Mouse (Mus musculus) lung, embryonic 14.5 days (tissue): ENCODE results near the gene Vps37d. TPM values are rescaled to one million over a fixed set of nuclear protein-coding genes. Genes with fewer than 3 reads are reported as not detected.
A peak's percentile ranks its signal among the peaks of the same experiment; 100 is the strongest.

ENCODE experiments used
- ATAC-seq: fragments of 200-750 bp; cut with Nextera tagmentation; 2 replicates; pipeline ENCODE4 v1.8.0; 2017; ENCODE audit warnings: mild to moderate bottlenecking, moderate TSS enrichment, moderate library complexity; ENCODE audit not compliant: insufficient read depth
- DNase-seq: peaks from one replicate; pipeline ENCODE4 v3.0.0-alpha.2; 2015
- H3K27ac ChIP-seq: fragments of 300-500 bp; sonication (generic); 2 replicates; pipeline ENCODE4 v1.5.1; 2014; ENCODE audit warnings: low read depth, mild to moderate bottlenecking, moderate library complexity
- H3K27me3 ChIP-seq: fragments of 300-500 bp; sonication (generic); 2 replicates; pipeline ENCODE4 v1.6.1; 2014; ENCODE audit warnings: low read length, control low read depth; ENCODE audit not compliant: insufficient read depth
- H3K36me3 ChIP-seq: fragments of 300-500 bp; sonication (generic); 2 replicates; pipeline ENCODE4 v1.6.1; 2014; ENCODE audit warnings: control low read depth; ENCODE audit not compliant: insufficient read depth
- H3K4me1 ChIP-seq: fragments of 300-500 bp; sonication (generic); 2 replicates; pipeline ENCODE4 v1.6.1; 2014; ENCODE audit warnings: antibody characterized with exemption, control low read depth; ENCODE audit not compliant: insufficient read depth
- H3K4me2 ChIP-seq: fragments of 300-500 bp; sonication (generic); 2 replicates; pipeline ENCODE4 v1.6.1; 2014; ENCODE audit warnings: mild to moderate bottlenecking
- H3K4me3 ChIP-seq: fragments of 300-500 bp; sonication (generic); 2 replicates; pipeline ENCODE4 v1.5.1; 2014; ENCODE audit warnings: low read depth, low read length
- H3K9ac ChIP-seq: fragments of 300-500 bp; sonication (generic); 2 replicates; pipeline ENCODE4 v1.6.1; 2014
- H3K9me3 ChIP-seq: fragments of 300-500 bp; sonication (generic); 2 replicates; pipeline ENCODE4 v1.6.1; 2016; ENCODE audit warnings: low read depth, low read length, control low read depth
- CTCF ChIP-seq: IDR thresholded peaks from 2 replicates; pipeline ENCODE4 v1.5.1; 2016; ENCODE audit warnings: antibody characterized with exemption, low read depth
- whole genome bisulfite sequencing: fragments of 180-500 bp; shearing (Covaris S2); extraction: QIAGEN DNeasy Blood & Tissue Kit; methylation state at CpG from one replicate; pipeline ENCODE4 v1.1.7; 2014; 5-methylcytosine and 5-hydroxymethylcytosine counted together
- polyA plus RNA-seq: library from polyadenylated mRNA; unstranded; fragments of >200 nt; fragmentation: Nextera tagmentation; extraction: Ambion mirVana; gene quantifications from 2 replicates; pipeline ENCODE4 v1.2.1, GENCODE M21; 2014

Vps37d gene
- polyA plus RNA-seq, 1 experiment from 2014 or later: 7.1 TPM

GRCm38 (mm10) chr5:135109976-135110375, 31.9 kb upstream of the Vps37d start:
- no peaks in the 10 kb centered on the region for H3K9me3 ChIP-seq
- H3K4me3 ChIP-seq: no peak overlapping the region
- no peak overlapping the region for H3K27ac ChIP-seq
- no peak overlapping the region for H3K9ac ChIP-seq
- no peak for ATAC-seq
- H3K4me1 ChIP-seq: no peaks in the 10 kb centered on the region
- H3K36me3 ChIP-seq: no peaks in the 10 kb centered on the region
- H3K4me2 ChIP-seq: no peak overlapping the region
- H3K27me3 ChIP-seq: peaks cover 39% of the 10 kb centered on the region
- no peak for TF ChIP-seq CTCF
- 64% methylated on average over 6 of the region's 6 CpGs for WGBS
- no peak for DNase-seq

DNA sequence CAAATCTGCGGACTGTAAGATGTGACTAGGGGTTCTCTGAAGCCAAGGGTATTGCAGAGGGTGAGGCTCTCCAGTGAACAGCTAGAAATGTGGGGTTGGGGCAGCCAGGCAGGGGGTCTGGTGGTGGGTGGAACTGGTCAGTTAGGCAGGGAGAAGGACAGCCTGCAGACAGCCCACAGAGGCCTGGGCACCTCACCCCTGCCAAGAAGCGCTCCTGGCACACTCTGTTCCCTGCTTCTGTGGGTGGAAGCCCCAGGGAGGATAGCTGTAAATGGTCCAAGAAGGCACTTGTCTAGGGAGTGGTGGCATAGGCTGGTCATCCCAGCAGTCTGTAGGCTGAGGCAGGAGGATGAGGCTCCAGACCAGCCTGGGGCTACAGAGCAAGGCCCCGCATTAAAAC, 31.4 kb upstream of the Vps37d start:
- Histone ChIP-seq H3K4me3 (no peak overlapping the region), H3K9ac (no peak overlapping the region), H3K27ac (no peak overlapping the region), H3K27me3 (peaks cover 39% of the 10 kb centered on the region), H3K4me1 (no peaks in the 10 kb centered on the region), H3K4me2 (no peak overlapping the region), H3K36me3 (no peaks in the 10 kb centered on the region), H3K9me3 (no peaks in the 10 kb centered on the region)
- ATAC-seq (no peak), DNase-seq (no peak)
- 81% methylated on average over 3 of the region's 3 CpGs for WGBS
- no peak for TF ChIP-seq CTCF

DNA sequence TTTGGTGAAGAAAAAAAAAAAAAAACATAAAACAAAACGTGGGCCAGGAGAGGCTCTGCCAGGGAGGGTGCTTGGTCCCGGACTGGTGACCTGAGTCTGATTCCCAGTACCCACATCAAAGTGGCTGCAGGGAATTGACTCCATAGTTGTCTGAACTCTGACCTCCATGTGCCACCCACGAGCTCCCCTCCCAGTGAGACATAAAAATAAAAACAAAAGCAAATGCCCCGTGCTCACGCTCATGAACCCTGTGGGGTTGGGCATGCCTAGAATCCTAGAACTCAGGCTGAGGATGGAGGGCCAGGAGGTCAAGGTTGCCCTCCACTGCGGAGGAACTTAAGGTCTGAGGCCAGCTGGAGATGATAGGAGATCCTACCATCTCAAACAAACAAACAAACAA, 31.0 kb upstream of the Vps37d start:
- Histone ChIP-seq H3K4me2 (no peak overlapping the region), H3K27me3 (peaks cover 39% of the 10 kb centered on the region), H3K9ac (no peak overlapping the region), H3K9me3 (no peaks in the 10 kb centered on the region), H3K27ac (no peak overlapping the region), H3K36me3 (no peaks in the 10 kb centered on the region), H3K4me1 (no peaks in the 10 kb centered on the region), H3K4me3 (no peak overlapping the region)
- no peak for TF ChIP-seq CTCF
- ATAC-seq: no peak
- 57% methylated on average over 6 of the region's 6 CpGs for WGBS
- no peak for DNase-seq

GRCm38 (mm10) chr5:135107521-135108501, 29.7 kb upstream of the Vps37d start:
- Histone ChIP-seq H3K4me2 (peak overlapping the region; percentile 88), H3K9ac (peak overlapping the region; percentile 27; the same call in 1 of the 2 replicates), H3K36me3 (no peaks in the 10 kb centered on the region), H3K27me3 (peaks cover 39% of the 10 kb centered on the region), H3K9me3 (no peaks in the 10 kb centered on the region), H3K4me3 (peak overlapping the region; percentile 45), H3K27ac (no peak overlapping the region), H3K4me1 (no peaks in the 10 kb centered on the region)
- ATAC-seq (peak; percentile 39; the same call in 1 of the 2 replicates), DNase-seq (peak; percentile 71)
- TF ChIP-seq CTCF: peak; percentile 70
- 7% methylated on average over 40 of the region's 40 CpGs for WGBS

GRCm38 (mm10) chr5:135106758-135107256, 28.7 kb upstream of the Vps37d start:
- Histone ChIP-seq H3K4me1 (no peaks in the 10 kb centered on the region), H3K27me3 (peaks cover 39% of the 10 kb centered on the region), H3K27ac (no peak overlapping the region), H3K4me2 (peak overlapping the region; percentile 88), H3K9me3 (no peaks in the 10 kb centered on the region), H3K9ac (peak overlapping the region; percentile 38), H3K36me3 (no peaks in the 10 kb centered on the region), H3K4me3 (peak overlapping the region; percentile 45)
- WGBS: under 1% methylated on average over 48 of the region's 48 CpGs
- peak; percentile 90 for ATAC-seq
- TF ChIP-seq CTCF: no peak
- DNase-seq: peak; percentile 95

DNA sequence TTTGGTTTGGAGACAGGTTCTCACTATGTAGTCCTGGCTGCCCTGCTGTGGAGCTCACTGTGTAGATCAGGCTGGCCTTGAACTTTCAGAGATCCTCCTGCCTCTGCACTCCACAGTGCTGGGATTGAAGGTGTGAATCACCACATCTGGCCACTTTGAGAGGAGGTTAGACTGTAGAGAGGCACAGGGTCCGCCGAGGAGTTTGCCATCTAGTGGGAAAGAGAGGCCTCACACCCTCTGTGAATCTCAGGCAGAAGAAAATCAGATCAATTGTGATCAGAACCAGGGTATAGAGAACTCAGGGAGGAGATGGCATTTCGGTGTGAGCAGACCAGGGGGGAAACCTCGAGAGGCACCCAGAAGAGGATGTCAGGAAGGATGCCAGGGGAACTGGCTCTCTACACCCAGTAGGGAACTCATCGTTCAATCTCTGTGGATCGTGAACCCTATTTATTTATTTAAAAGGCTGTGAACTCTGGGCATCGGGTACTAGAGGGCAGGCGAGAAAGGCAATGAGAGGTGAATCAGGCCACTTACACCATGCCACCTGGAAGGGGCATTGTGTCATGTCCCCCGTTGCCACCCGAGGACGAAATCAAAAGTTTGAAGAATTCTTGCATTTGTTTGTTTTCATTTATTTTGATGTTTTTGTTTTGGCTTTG, 26.1 kb upstream of the Vps37d start:
- DNase-seq (peak; percentile 23), ATAC-seq (no peak)
- Histone ChIP-seq H3K36me3 (no peaks in the 10 kb centered on the region), H3K9ac (no peak overlapping the region), H3K4me3 (no peak overlapping the region), H3K4me1 (no peaks in the 10 kb centered on the region), H3K4me2 (no peak overlapping the region), H3K27ac (no peak overlapping the region), H3K27me3 (peaks cover 35% of the 10 kb centered on the region), H3K9me3 (no peaks in the 10 kb centered on the region)
- peak; percentile 58 for TF ChIP-seq CTCF
- 58% methylated on average over 11 of the region's 11 CpGs for WGBS

GRCm38 (mm10) chr5:135100981-135101380, 22.9 kb upstream of the Vps37d start:
- no peaks in the 10 kb centered on the region for H3K4me1 ChIP-seq
- no peaks in the 10 kb centered on the region for H3K36me3 ChIP-seq
- peaks cover 3% of the 10 kb centered on the region for H3K27me3 ChIP-seq
- ATAC-seq (no peak), DNase-seq (no peak)
- H3K9ac ChIP-seq: no peak overlapping the region
- H3K4me2 ChIP-seq: no peak overlapping the region
- 42% methylated on average over 1 of the region's 1 CpGs for WGBS
- H3K9me3 ChIP-seq: no peaks in the 10 kb centered on the region
- no peak overlapping the region for H3K27ac ChIP-seq
- no peak overlapping the region for H3K4me3 ChIP-seq
- TF ChIP-seq CTCF: no peak
